Mouse (Mus musculus) cortical plate, adult 2 months (tissue): ENCODE results near the gene D630045J12Rik. TPM values are rescaled to one million over a fixed set of nuclear protein-coding genes. Genes with fewer than 3 reads are reported as not detected.

Experiments used
- H3K27ac ChIP-seq: fragments of 200-500 bp; 2 replicates; pipeline ENCODE4 v1.5.1; 2012; ENCODE audit warnings: low read length, control low read depth, inconsistent platforms; ENCODE audit not compliant: insufficient read depth
- H3K4me1 ChIP-seq: fragments of 200-500 bp; 2 replicates; pipeline ENCODE4 v1.6.1; 2011; ENCODE audit warnings: low read length; ENCODE audit not compliant: control insufficient read depth, insufficient read depth
- H3K4me3 ChIP-seq: fragments of 200-500 bp; 2 replicates; pipeline ENCODE4 v1.5.1; 2011; ENCODE audit warnings: mild to moderate bottlenecking, low read length, control low read depth; ENCODE audit not compliant: insufficient read depth
- CTCF ChIP-seq: fragments of 200-500 bp; IDR thresholded peaks from 2 replicates; pipeline ENCODE4 v1.5.1; 2011; ENCODE audit warnings: mild to moderate bottlenecking, control low read depth, low read length; ENCODE audit not compliant: insufficient read depth; ENCODE audit errors: extremely low read depth
- POLR2A ChIP-seq: fragments of 200-500 bp; IDR thresholded peaks from 2 replicates; pipeline ENCODE4 v1.6.1; 2011; ENCODE audit warnings: mild to moderate bottlenecking, low read length, control low read depth; ENCODE audit not compliant: insufficient read depth; ENCODE audit errors: extremely low read depth
- polyA plus RNA-seq: library from polyadenylated mRNA; depleted of rRNA; stranded (reverse); fragments of >200 nt; gene quantifications from 2 replicates; pipeline ENCODE4 v1.2.3, GENCODE M21; 2012

D630045J12Rik gene
- polyA plus RNA-seq, 1 experiment, result 20.4 TPM

- no peak overlapping the region for H3K4me3 ChIP-seq
- TF ChIP-seq CTCF, result no peak
- no peak for TF ChIP-seq POLR2A
- no peak overlapping the region for H3K27ac ChIP-seq
- peaks cover 5% of the 10 kb centered on the region for H3K4me1 ChIP-seq
Observed at GRCm38 (mm10) chr6:38231994-38232393, 21.8 kb downstream of the D630045J12Rik start.

GRCm38 (mm10) chr6:38224079-38224478 is 29.7 kb downstream of the D630045J12Rik start:
- TF ChIP-seq CTCF (no peak), POLR2A (no peak)
- Histone ChIP-seq H3K4me1 (peaks cover 6% of the 10 kb centered on the region), H3K4me3 (no peak overlapping the region), H3K27ac (no peak overlapping the region)

GRCm38 (mm10) chr6:38219261-38219660 is 34.5 kb downstream of the D630045J12Rik start:
- Histone ChIP-seq H3K4me1 (peaks cover 7% of the 10 kb centered on the region), H3K4me3 (no peak overlapping the region), H3K27ac (no peak overlapping the region)
- TF ChIP-seq POLR2A (no peak), CTCF (no peak)

- no peak overlapping the region for H3K27ac ChIP-seq
- H3K4me3 ChIP-seq, result no peak overlapping the region
- no peak for TF ChIP-seq POLR2A
- TF ChIP-seq CTCF, result no peak
- H3K4me1 ChIP-seq, result peaks cover 7% of the 10 kb centered on the region
Observed at GRCm38 (mm10) chr6:38215448-38216110, 38.2 kb downstream of the D630045J12Rik start.

- TF ChIP-seq CTCF (no peak), POLR2A (no peak)
- Histone ChIP-seq H3K4me3 (no peak overlapping the region), H3K27ac (no peak overlapping the region)
Observed at GRCm38 (mm10) chr6:38207621-38208020, 46.2 kb downstream of the D630045J12Rik start.

GRCm38 (mm10) chr6:38206941-38207531 is 46.8 kb downstream of the D630045J12Rik start:
- TF ChIP-seq CTCF (no peak), POLR2A (no peak)
- H3K4me3 ChIP-seq, result no peak overlapping the region
- 0 out of 2 replicates have a peak overlapping the region, but pooled peaks have one; percentile 22 for H3K27ac ChIP-seq
- peaks cover 6% of the 10 kb centered on the region for H3K4me1 ChIP-seq

More at GRCm38 (mm10) chr6:38207621-38208020, 46.2 kb downstream of the D630045J12Rik start:
- H3K4me1 ChIP-seq, result peaks cover 6% of the 10 kb centered on the region

- Histone ChIP-seq H3K4me3 (no peak overlapping the region), H3K27ac (no peak overlapping the region), H3K4me1 (peaks cover 7% of the 10 kb centered on the region)
- TF ChIP-seq POLR2A, result no peak
- TF ChIP-seq CTCF, result no peak
Observed at GRCm38 (mm10) chr6:38205375-38205774, 48.4 kb downstream of the D630045J12Rik start.

- Histone ChIP-seq H3K27ac (no peak overlapping the region), H3K4me1 (peaks cover 7% of the 10 kb centered on the region), H3K4me3 (no peak overlapping the region)
- TF ChIP-seq POLR2A (no peak), CTCF (no peak)
Observed at GRCm38 (mm10) chr6:38203820-38204219, 50.0 kb downstream of the D630045J12Rik start.

GRCm38 (mm10) chr6:38202816-38203215 is 51.0 kb downstream of the D630045J12Rik start:
- Histone ChIP-seq H3K4me3 (no peak overlapping the region), H3K4me1 (peaks cover 7% of the 10 kb centered on the region), H3K27ac (no peak overlapping the region)
- TF ChIP-seq POLR2A (no peak), CTCF (no peak)

- Histone ChIP-seq H3K27ac (no peak overlapping the region), H3K4me3 (no peak overlapping the region), H3K4me1 (peaks cover 7% of the 10 kb centered on the region)
- TF ChIP-seq CTCF (no peak), POLR2A (no peak)
Observed at GRCm38 (mm10) chr6:38201495-38201894, 52.3 kb downstream of the D630045J12Rik start.
